Mouse (Mus musculus) thymus, postnatal 36 days (tissue): ENCODE data around the gene Zfp653.
A peak's percentile ranks its signal among the peaks of the same experiment; 100 is the strongest.
"Not testable (repeated sequence)": the region's sequence is repeated elsewhere in the genome, so short reads cannot be mapped to it uniquely, and the experiment has no call there.

ENCODE experiments used
- DNase-seq, 2 experiments: peaks; one replicate each; pipeline ENCODE4 v3.0.0; 2022; ENCODE audit warnings: mixed read lengths in 2 of 2

The Zfp653 gene

GRCm38 (mm10) chr9:22070791-22071573 is at the start of gene Zfp653, which contains the start of gene Gm49318:
TSS of gene Zfp653 (minus strand) at chr9:22071376.
TSS of gene Gm49318 (minus strand) at chr9:22071259.
- peak; percentile 95 to 97 for DNase-seq

- DNase-seq: no peak
Observed at GRCm38 (mm10) chr9:22119543-22119942, 48.4 kb upstream of the Zfp653 start.

DNA sequence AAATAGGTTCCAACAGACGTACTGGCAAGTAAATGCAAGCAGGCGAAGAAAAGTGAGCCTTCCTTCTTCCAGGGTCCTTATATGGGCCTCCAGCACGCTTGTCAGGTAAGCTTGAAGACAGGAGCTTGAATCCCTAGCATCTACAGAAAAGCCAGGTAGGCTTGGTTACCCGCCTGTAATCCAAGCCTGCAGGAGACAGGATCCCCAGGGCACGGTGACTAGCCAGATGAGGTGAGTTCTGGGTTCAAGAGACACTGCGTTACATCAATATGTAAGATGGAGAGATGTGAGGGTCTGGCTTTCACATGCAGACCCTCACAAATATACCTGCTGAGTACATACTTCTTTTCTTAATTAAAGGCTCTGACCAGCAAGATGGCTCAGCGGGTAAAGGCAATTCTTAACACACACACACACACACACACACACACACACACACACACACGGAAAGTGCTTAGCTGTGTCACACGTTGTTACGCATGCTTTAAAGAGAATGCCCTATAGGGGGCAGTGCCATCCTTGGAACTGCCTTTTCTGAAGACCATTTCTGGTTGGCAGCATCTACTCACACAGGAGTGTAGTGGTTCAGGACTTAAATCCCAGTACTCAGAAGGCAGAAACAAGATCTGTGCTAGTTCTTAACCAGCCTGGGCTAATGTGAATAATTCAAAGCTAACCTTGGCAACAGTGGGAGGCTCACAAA is 46.7 kb upstream of the Zfp653 start:
- peak; percentile 51 to 58 for DNase-seq

- peak; percentile 92 to 95 for DNase-seq
Observed at GRCm38 (mm10) chr9:22116740-22117426, 45.7 kb upstream of the Zfp653 start, which contains the start of gene Elof1. TSS of gene Elof1 (minus strand) at chr9:22117172.

DNA sequence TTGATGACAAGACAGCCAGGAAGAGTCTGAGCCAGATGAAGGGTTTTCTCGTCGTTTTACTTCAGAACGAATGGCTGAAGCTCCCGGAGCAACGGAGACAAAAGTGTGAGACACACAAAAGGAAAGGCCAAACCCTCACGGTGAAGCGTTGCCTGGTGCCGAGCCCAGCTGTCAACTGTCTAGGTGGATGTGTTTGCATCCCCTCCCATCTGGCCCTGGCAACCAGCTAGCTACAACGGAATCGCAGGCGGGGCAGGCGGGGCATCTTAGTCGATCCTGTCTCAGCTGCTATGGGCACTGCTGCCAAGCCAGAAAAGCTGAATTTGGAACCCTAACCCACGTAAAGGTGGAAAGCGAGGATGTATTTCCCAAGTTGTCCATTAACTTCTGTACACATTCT is 44.9 kb upstream of the Zfp653 start:
- DNase-seq: no peak

DNA sequence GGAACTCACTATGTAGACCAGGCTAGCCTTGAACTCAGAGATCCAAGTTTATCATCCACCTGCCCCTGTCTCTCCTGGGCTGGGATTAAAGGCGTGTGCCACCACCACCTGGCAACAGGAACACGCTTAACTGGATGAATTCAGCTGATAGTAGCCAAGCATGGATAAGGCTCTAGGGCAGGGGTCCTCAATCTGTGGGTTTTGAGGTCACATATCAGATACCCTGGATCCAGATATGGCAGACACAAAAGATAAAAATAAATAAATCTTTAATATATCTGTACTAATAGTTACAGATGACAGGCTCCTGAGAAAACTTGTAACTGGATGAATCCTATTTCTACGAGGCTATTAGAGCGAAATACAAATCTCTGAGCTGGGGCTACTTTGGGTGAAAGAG is 44.5 kb upstream of the Zfp653 start:
- no peak for DNase-seq

DNA sequence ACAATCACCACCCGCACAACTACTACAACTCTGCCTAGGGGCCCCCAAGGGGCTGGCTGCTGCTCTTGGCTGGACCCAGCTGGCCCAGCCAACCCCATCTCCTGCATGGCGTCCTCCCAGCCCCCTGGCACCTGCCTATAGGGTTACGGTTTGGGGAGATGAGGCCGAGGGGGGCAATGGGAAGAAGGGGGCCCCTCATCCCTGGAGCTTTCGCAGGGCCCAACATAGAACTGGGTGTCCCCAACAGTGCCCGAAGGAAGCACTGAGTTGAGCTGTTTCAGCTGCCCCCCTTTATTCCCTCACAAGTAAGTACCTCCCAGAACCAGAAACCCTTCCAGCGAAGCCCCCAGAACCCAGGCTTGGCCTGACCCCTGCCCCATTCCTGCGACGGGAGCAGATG is 37.0 kb upstream of the Zfp653 start:
- DNase-seq: no peak

DNA sequence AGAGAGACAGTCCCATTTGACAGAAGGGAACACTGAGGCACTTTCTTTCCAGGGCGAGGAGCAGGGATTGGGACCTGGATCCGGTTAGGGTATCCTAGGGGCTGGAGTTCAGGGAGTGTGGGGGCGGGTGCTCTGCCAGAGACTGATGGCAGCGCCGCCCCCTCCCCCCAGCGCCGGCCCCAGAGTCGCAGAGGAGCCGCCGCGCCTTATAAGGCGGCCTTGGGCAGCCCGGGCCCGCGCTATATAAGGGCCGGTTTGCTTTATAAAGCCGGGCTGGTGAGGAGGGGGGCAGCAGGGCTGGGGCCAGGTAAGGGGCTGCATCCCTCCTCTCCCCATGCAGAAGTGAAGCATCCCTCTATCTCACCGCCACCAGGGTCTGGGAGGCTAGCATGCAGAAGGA is 28.7 kb upstream of the Zfp653 start:
- DNase-seq: no peak

- DNase-seq: no peak
Observed at GRCm38 (mm10) chr9:22098993-22099696, 28.0 kb upstream of the Zfp653 start, which contains the start of gene Cnn1. TSS of gene Cnn1 (plus strand) at chr9:22099216.

- DNase-seq: peak; percentile 79
Observed at GRCm38 (mm10) chr9:22095854-22096307, 24.7 kb upstream of the Zfp653 start.

- no peak for DNase-seq
Observed at GRCm38 (mm10) chr9:22092746-22093145, 21.6 kb upstream of the Zfp653 start.

- no peak for DNase-seq
Observed at GRCm38 (mm10) chr9:22089986-22090385, 18.8 kb upstream of the Zfp653 start.

DNA sequence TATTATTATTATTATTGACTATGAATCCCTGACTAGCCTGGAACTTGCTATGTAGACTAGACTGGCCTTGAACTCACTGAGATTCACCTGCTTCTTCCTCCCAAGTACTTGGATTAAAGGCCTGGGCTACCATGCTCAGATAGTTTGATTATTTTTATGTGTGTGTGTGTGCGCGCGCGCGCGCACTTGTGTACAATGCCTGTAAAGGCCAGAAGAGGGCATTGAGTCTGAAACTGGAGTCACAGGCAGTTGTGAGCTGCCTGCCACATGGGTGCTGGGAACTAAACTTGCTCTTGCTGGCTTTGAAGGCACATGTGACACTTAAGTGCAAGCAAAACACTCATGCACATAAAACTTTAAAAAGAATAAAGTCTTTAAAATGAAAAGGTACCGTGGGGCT is 18.1 kb upstream of the Zfp653 start:
- no peak for DNase-seq

DNA sequence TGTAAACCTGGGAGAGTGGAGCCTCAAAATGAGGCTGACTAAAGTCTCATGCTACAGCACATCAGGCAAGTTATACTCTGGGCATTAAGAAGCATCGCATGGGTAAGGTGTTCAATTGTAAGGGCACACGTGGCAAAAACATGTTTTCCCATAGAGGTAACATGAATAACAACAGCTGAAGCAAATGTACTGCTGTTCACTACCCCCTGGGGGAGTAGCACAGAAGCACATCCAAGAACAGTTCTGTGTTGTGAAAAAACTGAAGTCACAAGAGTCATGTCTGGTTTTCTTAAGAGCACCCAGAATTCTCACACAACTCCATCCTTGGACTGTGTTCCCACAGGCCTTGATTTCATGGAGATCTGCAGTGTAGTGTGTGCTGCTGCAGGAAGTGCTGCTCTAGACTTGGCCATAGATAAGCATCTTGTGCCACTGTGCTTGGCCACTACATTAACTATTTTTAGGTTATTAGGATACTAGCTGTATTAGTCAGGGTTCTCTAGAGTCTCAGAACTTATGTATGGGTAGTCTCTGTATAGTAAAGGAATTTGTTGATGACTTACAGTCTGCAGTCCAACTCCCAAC is 15.9 kb upstream of the Zfp653 start:
- DNase-seq: no peak

DNA sequence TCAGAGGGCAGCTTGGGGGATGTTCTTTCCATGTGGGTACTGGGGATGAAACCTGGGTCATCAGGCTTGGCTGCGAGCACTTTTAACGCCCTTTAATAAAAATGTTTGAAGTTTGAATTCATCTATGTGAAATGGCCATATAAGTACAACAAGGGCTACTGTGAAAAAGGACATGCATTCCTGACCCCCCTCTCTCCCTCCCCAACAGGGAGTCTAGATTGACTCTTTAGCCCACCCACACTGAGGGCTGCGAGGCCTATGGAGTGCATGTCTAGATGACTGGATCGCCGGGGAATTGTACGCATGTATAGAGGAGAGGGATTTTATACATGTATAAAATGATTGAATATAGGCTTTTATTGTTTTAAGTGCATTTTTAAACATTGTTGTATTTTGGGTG is 14.8 kb upstream of the Zfp653 start:
- no peak for DNase-seq

- DNase-seq: peak; percentile 90 to 92
Observed at GRCm38 (mm10) chr9:22085022-22085834, 14.1 kb upstream of the Zfp653 start, which contains the start of gene Ecsit. TSS of gene Ecsit (minus strand) at chr9:22085438.

DNA sequence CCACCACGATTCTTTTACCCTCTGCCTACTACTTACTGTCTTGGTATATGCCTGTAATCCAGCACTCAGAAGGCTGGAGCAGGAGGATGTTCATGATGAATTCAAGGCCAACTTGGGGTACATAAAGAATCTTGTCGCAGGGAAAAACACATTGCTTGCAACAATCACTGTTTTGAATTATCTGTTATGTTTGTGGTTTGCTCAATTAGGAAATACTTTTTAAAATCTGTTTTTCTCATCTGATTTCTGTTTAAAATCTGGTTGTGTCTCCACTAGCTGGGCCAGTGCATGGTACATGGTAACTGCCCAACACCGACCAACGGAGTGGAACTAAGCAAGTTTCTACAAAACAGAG is 13.5 kb upstream of the Zfp653 start:
- DNase-seq: no peak

DNA sequence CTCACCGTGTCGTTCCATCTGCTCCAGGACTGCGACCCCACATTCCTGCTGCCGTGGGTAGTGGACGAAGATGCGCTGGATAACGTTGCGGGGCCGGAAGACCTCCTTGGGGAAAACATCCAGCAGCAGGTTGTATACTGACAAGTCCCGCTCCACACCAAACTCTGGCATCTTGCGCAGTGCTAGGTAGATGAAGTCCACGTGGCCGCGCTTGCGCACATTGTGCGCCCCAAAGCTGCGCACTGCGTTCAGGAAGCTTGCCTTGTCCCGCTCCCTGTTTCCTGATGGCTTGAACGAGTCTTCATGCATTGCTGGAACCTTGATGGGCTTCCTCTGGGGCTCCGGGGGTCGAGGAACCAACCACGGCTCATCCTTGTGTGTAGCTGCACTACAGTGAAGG is 5.0 kb upstream of the Zfp653 start:
- no peak for DNase-seq

DNA sequence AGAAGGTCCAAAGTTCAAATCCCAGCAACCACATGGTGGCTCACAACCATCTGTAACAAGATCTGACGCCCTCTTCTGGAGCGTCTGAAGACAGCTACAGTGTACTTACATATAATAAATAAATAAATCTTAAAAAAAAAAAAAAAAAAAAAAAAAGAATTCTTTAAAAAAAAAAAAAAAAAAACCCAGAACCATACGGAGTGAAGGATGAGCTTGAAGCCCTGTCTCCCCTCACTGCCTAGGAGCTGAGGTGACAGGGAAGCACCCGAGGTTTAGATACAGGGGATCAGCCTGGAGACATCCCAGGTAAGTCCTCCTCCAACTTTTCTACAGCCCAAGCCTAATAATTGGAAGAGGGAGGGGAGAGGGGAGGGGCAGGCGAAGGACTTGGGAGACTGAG is 4.6 kb upstream of the Zfp653 start:
- DNase-seq: not testable (repeated sequence)

DNA sequence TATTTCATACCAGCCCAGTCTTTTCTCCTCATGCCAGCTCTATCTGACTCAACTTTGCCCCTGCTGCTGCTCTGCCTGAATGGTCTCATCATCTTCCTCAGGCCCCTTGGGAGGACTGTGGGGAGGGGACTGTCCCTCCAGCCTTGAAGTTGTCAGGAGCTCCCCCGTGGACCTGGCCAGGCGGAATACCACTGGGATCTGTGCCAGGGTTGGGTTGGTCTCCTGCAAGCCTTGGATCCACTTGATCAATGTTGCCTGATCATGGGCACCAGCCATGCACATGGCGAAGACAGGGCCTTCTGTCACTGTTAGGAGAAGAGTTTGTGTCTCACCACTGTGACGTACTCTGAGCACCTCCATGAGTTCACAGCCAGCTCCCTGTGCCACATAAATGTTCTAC is 1.1 kb upstream of the Zfp653 start:
- DNase-seq: peak in 1 of 2 experiments; percentile 16

DNA sequence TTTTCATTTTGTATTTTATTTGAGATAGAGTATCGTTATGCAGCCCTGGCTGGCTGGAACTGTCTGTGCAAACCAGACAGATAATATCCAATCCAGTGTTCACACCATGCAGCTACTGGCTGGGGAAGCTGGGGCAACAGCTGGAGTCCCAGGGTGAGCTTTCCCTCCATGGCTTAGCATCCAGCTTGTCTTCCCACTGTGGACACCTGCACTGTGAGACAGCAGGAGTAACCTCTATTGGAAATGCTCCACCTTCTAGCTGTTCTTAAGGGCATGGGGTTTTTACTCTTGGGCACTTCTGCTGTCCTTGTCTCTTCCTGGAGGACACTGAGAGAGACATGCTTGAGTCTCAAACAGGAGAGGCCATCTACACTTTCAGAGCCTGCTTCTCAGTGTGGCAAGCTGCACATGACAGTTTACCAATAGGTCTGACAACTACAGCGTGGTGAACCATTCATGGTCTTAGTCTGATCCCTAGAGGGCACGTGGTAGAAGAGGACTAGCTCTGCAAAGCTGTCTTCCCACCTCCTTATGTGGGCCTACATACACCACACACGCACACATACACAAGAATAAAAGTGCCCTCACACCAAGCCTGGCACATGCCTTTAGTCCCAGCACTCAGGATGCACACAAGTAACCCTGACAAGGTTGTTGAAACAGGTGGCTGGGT is 1.2 kb downstream of the Zfp653 start:
- no peak for DNase-seq
